Mouse (Mus musculus) small intestine, adult 2 months (tissue): ENCODE results near the gene Adipoq.

ENCODE experiments used
- CTCF ChIP-seq: fragments of 200-500 bp; IDR thresholded peaks from 2 replicates; pipeline ENCODE4 v1.5.1; 2012; ENCODE audit warnings: low read depth, mild to moderate bottlenecking, control low read depth, inconsistent platforms, low read length, moderate library complexity, mixed read lengths; ENCODE audit not compliant: insufficient replicate concordance, insufficient read length; ENCODE audit errors: extremely low read depth
- POLR2A ChIP-seq: fragments of 200-500 bp; IDR thresholded peaks from 2 replicates; pipeline ENCODE4 v1.6.1; 2012; ENCODE audit warnings: low read depth, mild to moderate bottlenecking, control low read depth, inconsistent platforms, low read length, moderate library complexity

- TF ChIP-seq POLR2A (no peak), CTCF (no peak)
Measured at GRCm38 (mm10) chr16:23148936-23149335, 2.6 kb downstream of the Adipoq start.
